Mouse (Mus musculus) megakaryocyte-erythroid progenitor cell, adult 5-6 weeks (primary cell): ENCODE data around the gene Slc25a5. TPM values are rescaled to one million over a fixed set of nuclear protein-coding genes. Genes with fewer than 3 reads are reported as not detected.
"Not testable (repeated sequence)": the region's sequence is repeated elsewhere in the genome, so short reads cannot be mapped to it uniquely, and the experiment has no call there.

Experiments used
- ATAC-seq: replicated peaks from 2 replicates; pipeline ENCODE4 v1.8.0; 2016; ENCODE audit warnings: mild to moderate bottlenecking, inconsistent platforms; ENCODE audit not compliant: severe bottlenecking, poor library complexity, low FRiP score, low TSS enrichment
- total RNA-seq, 2 experiments: library from RNA; stranded (forward) in 1 of 2; stranded (reverse) in 1 of 2; fragments of 200-1000, 215-1000 nt in 1 of 2; fragments of >200 nt in 1 of 2; fragmentation: Nextera tagmentation in 1 of 2; gene quantifications; 2 replicates each; pipeline ENCODE4 v1.2.3; 2014 to 2017

Gene Slc25a5
- total RNA-seq, 2 experiments from 2014 or later, result 809 to 1,001 TPM

GRCm38 (mm10) chrX:36796734-36797133 is 1.3 kb downstream of the Slc25a5 start:
- ATAC-seq, result not testable (repeated sequence)

- no peak for ATAC-seq
Observed at GRCm38 (mm10) chrX:36799131-36799879, 3.9 kb downstream of the Slc25a5 start.

- ATAC-seq, result no peak
Observed at GRCm38 (mm10) chrX:36803189-36803588, 7.7 kb downstream of the Slc25a5 start.

- no peak for ATAC-seq
Observed at GRCm38 (mm10) chrX:36804196-36804595, 8.7 kb downstream of the Slc25a5 start.

DNA sequence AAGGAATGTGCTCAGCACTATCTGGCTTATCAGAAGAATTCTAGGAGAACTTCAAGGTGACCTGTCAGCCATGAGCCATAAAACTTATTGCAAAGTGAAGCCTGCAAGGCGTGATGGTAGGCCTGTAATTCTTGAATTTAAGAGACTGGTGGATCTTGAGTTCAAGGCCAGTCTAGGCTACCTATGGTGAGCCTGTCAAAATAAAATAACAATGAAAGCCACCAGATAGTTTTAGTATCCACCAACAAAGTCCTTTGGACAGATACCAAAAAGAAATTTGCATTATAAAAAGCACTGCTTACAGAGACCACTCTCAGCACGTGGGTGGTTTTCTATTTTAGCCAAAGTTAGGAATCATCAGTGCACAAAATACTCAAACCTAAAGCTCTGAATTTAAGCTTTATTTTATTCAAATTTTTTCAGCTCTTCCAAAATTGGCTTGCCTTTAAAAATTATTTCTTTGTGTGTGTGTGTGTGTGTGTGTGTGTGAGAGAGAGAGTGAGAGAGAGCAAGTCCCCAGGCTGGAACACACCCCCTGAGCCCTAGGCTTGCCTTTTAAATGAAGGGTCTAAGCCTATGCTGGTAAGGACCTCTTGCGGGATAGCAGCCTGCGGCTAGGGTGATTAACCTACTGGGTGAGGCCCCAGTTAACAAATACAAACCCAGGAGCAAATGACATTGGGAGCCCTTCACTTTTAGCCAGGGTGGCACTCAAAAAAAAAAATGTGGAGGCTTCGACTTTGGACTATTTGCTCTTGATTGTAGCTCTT is 10.2 kb downstream of the Slc25a5 start:
- no peak for ATAC-seq

- ATAC-seq, result peak; percentile 98
Observed at GRCm38 (mm10) chrX:36807360-36808317, 12.2 kb downstream of the Slc25a5 start.

DNA sequence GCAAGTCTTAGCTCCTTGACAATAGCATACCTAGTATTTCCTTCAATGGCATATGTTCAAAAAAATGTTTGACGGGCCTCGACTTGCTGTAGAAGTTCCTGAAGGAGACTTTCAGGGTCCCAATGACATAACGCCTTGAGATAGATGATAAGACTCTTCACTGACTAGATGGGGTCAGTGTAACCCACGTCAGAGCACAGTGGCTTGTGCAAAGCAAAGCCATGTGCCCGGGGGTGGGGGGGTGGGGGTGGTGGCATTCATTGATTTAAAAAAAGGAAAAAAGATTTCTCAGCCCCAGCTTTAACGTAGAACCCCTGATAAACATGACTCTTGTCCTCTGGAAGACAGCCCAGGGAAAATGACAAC is 12.8 kb downstream of the Slc25a5 start:
- peak; percentile 18 for ATAC-seq

DNA sequence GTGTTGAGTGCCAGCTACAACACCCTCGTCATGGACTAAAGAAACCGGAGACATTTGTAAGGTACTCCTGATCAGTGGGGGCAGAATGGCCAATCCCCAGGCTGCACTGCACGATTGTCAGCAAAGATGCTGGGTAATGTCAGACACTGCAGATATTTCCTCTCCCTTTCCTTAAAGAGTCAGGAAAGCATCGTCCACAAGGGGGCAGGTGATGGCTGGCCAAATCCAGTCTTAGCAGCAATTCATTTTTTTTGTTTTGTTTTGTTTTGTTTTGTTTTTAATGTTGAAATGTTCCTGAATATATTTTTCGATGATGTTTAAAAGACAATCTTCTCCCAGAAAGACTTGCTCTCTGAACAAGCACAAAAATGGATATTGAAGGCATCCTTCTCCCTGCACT is 15.9 kb downstream of the Slc25a5 start:
- no peak for ATAC-seq

DNA sequence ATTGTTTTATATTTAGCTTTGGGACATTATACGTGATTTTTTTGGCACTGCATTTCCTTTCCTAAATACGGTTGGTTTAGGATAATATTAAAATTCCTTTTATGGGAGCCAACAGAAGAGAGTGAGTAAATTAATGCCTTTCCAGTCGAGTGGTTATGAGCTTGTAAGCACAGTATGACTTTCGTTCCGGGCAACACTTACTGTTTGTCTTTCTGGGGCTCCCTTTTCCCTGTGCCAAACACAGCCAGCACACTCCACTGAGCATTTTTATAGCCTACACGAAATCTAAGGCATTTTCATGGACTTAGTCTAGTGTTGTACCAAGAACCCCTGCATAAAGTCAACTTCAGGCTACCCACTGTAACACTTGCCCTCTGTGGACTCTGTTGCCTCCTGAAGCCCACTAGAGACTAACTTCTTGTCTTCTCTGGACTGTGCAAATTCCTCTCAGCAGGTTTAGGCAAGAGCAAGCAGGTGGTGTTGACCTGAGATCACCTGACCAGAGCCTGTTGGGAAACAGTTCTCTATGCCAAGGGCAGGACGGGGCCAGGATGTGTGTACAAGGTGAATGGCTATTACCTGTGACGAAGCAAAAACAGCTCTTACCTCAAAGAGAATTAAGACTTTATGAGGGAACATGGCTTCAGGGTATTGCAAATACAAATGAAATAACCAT is 18.8 kb downstream of the Slc25a5 start:
- no peak for ATAC-seq

DNA sequence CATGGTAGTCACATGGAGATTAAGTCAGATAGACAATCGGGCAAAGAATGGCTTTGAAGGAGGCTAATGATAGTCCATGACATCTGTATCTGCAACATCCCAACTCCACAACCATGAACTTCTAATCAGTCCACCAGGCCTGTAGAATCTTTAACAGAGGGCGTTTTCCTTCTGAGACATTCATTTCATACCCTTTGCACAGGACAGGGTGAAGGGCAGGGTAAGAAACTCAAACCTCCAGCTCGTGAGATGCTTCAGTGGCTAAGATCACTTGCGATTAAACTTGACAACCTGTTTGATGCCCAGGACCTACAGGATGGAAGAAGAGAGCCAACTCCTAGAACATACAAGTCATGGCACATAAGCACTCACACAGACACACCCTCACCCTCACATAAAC is 19.6 kb downstream of the Slc25a5 start:
- no peak for ATAC-seq

DNA sequence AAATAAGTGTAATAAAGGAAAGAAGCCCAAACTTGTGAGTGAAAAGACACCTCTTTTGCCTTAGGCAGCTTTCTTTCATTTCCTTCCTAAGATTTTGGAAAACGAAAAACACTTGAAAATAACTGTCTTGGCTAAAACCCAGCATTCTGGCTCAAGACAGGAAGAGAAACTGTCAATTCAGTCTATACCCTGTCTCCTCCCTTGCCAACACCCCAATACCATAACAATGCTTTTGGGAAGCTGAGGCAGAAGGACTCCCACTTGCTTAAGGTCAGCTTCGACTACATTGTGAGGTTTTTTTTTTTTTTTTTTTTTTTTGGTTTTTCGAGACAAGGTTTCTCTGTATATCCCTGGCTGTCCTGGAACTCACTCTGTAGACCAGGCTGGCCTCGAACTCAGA is 20.0 kb downstream of the Slc25a5 start:
- no peak for ATAC-seq

GRCm38 (mm10) chrX:36816368-36816899 is 21.0 kb downstream of the Slc25a5 start:
- ATAC-seq, result no peak

DNA sequence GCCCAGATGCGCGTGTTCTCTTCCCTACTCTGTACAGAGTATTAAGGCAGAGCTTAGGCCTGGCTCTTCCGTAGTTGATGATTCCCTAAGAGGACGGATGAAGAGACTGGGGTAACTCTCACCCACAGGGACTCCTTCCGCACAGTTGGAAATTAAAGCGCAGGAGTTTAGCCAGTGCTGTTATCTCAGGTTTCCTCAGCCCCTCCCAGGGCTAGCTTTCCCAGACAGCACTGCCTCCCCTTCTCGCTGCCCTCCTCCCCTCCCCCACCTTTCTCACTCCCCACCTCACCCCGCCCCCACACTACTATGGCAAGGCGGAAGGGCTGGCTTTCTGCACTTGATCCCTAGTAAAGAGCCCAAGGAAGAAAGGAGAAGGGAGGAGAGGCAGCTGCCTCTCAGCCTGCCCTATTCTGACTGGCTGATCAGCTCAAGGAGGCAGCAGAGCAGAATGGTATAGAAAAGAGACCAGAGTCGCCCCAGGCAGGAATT is 21.5 kb downstream of the Slc25a5 start:
- ATAC-seq, result peak; percentile 44; the same call in 1 of the 2 replicates

DNA sequence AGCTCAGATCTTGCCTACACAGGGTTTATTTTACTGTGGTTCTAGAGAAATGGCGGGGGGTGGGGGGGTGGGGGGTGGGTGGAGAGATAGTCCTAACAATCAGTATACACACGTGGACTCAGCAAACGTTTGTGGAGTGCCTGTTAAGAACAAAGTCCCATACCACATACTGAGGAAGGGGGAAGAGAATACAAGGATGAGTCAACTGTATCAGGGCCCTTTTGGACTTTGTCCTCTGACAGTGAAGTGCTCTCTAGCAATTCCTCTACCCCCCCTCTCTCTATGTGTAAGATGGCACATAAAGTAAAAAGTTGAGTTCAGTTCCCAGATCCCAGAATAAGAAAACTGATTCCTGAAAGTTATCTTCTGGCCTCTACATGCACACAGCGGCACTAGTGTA is 24.1 kb downstream of the Slc25a5 start:
- no peak for ATAC-seq

- peak; percentile 82 for ATAC-seq
Observed at GRCm38 (mm10) chrX:36820201-36820600, 24.8 kb downstream of the Slc25a5 start.

GRCm38 (mm10) chrX:36823932-36824711 is 28.7 kb downstream of the Slc25a5 start:
- no peak for ATAC-seq

GRCm38 (mm10) chrX:36825032-36825431 is 29.6 kb downstream of the Slc25a5 start:
- ATAC-seq, result no peak

DNA sequence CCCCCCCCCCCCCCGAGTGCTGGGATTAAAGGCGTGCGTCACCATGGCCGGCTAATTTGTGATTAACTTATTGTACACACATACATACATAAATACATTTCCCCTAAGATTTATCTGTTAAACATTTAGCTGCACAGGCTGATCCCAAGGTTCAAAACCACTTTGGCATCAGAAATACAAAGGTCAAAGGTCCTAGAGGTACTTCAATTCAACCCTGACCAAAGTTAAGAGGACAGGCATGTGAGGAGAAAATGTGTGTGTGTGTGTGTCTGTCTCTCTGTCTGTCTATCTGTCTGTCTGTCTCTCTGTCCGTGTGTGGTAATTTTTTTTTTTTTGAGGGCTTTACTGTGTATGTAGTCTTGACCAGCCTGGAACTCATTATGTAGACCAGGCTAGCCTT is 31.4 kb downstream of the Slc25a5 start:
- no peak for ATAC-seq
